Mouse (Mus musculus) olfactory bulb, adult 2 months (tissue): ENCODE results near the gene Aldh1a2. TPM values are rescaled to one million over a fixed set of nuclear protein-coding genes. Genes with fewer than 3 reads are reported as not detected.

Experiments
- H3K27ac ChIP-seq: fragments of 200-500 bp; 2 replicates; pipeline ENCODE4 v1.5.1; 2012; ENCODE audit warnings: low read depth, low read length; ENCODE audit not compliant: insufficient read depth
- H3K4me1 ChIP-seq: fragments of 200-500 bp; 2 replicates; pipeline ENCODE4 v1.6.1; 2012; ENCODE audit warnings: low read length; ENCODE audit not compliant: control insufficient read depth, insufficient read depth
- H3K4me3 ChIP-seq: fragments of 200-500 bp; 2 replicates; pipeline ENCODE4 v1.5.1; 2012; ENCODE audit warnings: mild to moderate bottlenecking, low read depth, low read length, moderate library complexity; ENCODE audit not compliant: insufficient read depth
- CTCF ChIP-seq: fragments of 200-500 bp; IDR thresholded peaks from 2 replicates; pipeline ENCODE4 v1.5.1; 2012; ENCODE audit warnings: low read depth, mild to moderate bottlenecking, low read length, moderate library complexity; ENCODE audit not compliant: insufficient read depth
- POLR2A ChIP-seq: fragments of 200-500 bp; IDR thresholded peaks from 2 replicates; pipeline ENCODE4 v1.6.1; 2012; ENCODE audit warnings: mild to moderate bottlenecking, low read depth, low read length, moderate library complexity; ENCODE audit not compliant: insufficient read depth
- WGBS: fragments of 180-500 bp; shearing (Covaris S2); methylation state at CpG from one replicate; pipeline ENCODE4 v1.1.7; 2018; 5-methylcytosine and 5-hydroxymethylcytosine counted together
- polyA plus RNA-seq: library from polyadenylated mRNA; stranded (reverse); fragments of >200 nt; gene quantifications from 2 replicates; pipeline ENCODE4 v1.2.4, GENCODE M21; 2012; ENCODE audit warnings: low replicate concordance; ENCODE audit not compliant: missing spikeins, insufficient read depth, insufficient read length

Aldh1a2 gene
- polyA plus RNA-seq, 1 experiment: not detected

DNA sequence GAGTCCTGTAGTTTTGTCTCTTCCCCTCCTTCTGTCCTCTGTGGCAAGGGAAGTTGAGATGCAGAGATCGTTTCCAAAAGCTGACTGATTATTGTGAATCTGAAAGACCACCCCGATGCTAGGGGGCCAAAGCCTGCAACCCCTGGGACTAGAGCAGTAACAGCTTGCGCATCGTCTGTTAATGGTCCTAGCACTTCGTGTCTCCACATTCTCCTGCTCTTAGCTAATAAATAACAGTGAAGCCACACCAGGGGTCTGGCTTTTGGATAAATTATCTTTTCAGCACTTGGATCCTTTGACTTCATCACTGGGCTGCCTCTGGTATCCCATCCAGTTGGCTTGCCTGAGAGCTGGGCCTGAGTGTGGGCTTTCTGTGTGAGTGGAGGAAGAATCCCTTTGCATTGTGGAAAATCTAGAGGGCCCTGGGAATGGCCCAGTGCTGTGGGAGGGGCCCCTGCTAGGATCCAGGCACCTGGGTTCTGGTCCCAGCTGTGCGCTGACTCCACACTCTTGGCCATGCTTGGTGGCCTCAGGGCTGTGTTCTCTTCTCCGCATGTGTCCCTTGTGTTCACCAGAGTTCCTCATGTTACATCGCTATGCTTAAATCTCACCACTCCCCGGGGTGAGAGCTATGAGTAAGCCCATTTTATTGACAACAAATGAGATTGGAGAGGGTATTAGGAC, 91.7 kb downstream of the Aldh1a2 start:
- WGBS: 83% methylated on average over 9 of the region's 9 CpGs
- no peak overlapping the region for H3K4me3 ChIP-seq
- H3K4me1 ChIP-seq: no peaks in the 10 kb centered on the region
- H3K27ac ChIP-seq: no peak overlapping the region
- TF ChIP-seq CTCF: no peak
- no peak for TF ChIP-seq POLR2A

DNA sequence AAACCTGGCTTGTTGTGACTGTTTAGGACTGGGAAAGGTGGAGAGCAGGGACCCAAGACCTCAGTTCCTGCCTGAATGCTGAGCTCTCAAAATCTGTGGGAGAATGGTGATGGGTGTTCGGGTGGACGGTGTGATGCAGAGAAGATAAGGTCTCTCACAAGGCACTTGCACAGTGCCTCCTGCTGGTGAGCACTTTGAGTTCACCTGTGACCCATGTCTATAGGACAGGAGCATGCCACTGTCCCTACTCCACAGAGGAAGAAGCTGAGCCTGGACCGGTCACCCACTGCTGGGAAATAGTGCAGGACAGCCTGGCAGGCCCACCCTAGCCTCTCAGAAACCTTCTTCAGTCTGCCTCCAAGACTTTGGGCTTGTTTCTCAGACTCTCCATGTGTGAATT, 100.4 kb downstream of the Aldh1a2 start:
- H3K4me3 ChIP-seq: no peak overlapping the region
- 90% methylated on average over 3 of the region's 3 CpGs for WGBS
- no peak for TF ChIP-seq CTCF
- no peak for TF ChIP-seq POLR2A
- no peak overlapping the region for H3K27ac ChIP-seq
- no peaks in the 10 kb centered on the region for H3K4me1 ChIP-seq

DNA sequence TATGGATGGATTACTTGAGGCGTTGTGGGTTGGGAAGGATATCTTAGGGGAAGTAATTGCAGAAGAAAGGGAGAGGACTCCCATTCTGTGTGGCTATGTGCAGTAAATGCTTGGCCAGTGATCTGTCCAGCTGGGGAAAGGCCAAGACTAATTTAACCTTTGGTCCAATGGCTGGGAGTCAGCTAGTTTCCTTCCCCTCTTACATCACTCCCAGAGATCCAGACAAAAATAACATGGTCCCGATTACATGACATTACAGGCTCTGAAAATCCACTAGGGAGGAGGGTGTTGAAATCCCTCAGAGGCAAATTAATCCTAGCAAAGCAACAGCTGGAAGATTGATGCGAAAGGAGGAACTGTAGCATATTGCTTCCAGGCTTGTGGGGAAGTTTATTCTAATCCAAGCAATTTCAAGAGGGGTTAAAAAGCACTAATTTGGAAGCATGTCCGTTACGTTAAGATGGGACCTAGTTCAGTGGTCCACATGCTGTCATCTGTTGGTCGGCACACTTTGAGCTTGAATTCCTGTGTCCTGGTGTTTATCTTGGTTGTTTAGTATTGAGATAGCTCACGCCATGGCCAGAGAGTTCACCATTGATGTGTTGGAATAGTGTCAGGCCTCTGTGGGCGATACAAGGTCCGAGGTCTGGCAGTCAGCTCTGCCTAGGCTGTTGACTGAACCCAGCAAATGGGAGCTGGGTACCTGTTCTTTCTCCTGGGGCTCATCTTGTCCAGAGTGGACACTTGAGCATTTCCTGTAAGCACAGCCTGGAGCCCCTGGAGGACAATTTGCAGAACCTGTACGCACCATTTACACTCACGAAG, 101.7 kb downstream of the Aldh1a2 start:
- WGBS: 84% methylated on average over 11 of the region's 11 CpGs
- Histone ChIP-seq H3K4me3 (no peak overlapping the region), H3K4me1 (no peaks in the 10 kb centered on the region), H3K27ac (no peak overlapping the region)
- TF ChIP-seq POLR2A (no peak), CTCF (no peak)

DNA sequence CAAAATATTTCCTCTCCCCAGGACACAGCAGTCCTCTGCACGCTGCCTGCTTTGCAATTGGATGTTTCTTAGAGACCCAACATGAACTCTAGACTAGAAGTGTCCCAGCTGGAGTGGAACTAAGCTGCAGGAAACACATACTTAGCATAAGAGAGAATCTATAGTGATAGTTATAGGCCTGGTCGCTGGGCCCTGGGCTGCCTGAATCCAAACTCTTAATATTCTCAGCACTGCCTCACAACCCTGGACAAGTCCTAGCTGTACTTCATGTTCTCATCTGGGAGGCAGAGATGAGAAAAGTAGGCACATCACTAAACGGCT, 102.3 kb downstream of the Aldh1a2 start:
- H3K27ac ChIP-seq: no peak overlapping the region
- H3K4me3 ChIP-seq: no peak overlapping the region
- H3K4me1 ChIP-seq: no peaks in the 10 kb centered on the region
- WGBS: 74% methylated on average over 3 of the region's 3 CpGs
- TF ChIP-seq POLR2A (no peak), CTCF (no peak)

DNA sequence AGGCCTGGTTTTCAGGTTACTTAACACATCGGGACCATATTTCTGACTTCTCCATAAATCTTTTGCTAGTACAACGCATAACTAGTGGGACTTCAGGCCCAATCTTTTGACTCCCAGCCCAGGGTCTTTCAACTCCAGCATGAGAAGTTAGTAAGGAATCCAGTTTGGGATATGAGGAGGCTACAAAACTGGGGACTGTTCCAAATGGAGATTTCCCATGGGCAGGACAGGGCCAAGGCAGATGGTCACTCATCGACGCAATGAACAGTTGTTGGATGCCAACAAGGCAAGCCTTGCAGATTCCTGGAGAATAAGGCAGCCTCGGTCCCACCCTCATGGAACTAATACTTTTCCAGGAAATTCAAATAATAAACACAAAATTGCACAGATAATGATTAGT, 104.2 kb downstream of the Aldh1a2 start:
- Histone ChIP-seq H3K27ac (no peak overlapping the region), H3K4me1 (no peaks in the 10 kb centered on the region), H3K4me3 (no peak overlapping the region)
- TF ChIP-seq POLR2A: no peak
- TF ChIP-seq CTCF: no peak
- WGBS: 96% methylated on average over 5 of the region's 5 CpGs

DNA sequence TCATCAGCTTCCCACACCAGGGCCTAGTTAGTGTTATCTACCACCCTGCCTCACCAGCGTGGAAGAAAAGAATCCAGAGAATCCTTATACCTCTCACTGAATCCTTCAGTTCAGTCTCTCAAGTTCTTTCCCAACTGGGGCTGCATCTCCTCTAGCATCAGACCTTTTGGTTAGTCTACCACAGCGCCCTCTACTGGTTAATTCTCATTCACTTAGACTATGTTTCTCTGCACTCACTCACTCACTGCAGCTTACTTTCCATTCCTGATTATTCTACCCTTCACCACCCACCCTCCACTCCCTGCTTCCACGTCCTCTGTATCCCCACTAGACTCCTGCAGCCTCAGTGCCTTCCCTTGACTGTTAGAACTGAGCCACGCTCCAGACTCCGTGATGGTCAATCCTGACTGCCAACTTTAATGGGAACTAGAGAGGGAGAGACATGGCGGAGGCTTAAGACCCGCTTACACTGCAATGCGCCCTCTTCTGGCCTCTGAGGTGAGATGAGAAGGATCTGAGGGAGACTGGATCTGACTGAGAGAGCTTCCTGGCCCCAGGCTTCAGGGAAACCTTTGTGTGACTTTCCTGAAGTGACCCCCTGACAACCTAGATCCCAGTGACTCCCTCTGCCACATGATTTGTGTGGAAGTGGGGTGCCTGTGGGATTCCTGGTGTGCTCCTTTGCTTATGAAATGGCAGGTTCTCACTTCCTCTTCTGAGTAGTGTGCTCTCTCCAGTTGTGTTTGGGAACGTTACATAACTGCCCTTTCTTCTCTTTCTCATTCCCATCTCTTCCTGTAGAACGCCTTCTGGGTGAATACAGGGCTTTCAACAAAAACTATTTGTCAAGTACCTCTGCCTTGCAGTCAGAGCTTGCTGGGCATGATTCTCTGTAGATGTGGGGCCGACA, 104.9 kb downstream of the Aldh1a2 start:
- TF ChIP-seq POLR2A (no peak), CTCF (no peak)
- Histone ChIP-seq H3K27ac (no peak overlapping the region), H3K4me1 (no peaks in the 10 kb centered on the region), H3K4me3 (no peak overlapping the region)
- WGBS: 59% methylated on average over 11 of the region's 11 CpGs

DNA sequence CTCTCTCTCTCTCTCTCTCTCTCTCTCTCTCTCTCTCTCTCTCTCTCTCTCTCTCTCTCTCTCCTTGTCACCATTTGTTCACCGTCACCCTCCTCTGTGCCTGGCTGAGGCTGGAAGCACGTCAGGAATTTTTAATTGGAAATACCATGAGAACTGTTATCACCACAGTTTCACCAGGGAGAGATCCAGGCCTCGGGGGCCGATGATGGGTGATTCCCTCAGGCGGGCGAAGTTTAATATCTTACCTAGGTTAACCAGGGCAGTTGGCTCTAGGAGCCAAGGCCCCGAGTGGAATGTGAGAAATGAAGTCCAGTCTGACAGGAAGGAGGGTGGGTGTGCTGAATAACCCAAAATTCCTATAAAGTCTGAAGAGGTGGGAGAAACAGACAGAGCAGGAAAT, 105.8 kb downstream of the Aldh1a2 start:
- Histone ChIP-seq H3K4me1 (no peaks in the 10 kb centered on the region), H3K27ac (no peak overlapping the region), H3K4me3 (no peak overlapping the region)
- WGBS: 79% methylated on average over 7 of the region's 7 CpGs
- TF ChIP-seq POLR2A (no peak), CTCF (no peak)

DNA sequence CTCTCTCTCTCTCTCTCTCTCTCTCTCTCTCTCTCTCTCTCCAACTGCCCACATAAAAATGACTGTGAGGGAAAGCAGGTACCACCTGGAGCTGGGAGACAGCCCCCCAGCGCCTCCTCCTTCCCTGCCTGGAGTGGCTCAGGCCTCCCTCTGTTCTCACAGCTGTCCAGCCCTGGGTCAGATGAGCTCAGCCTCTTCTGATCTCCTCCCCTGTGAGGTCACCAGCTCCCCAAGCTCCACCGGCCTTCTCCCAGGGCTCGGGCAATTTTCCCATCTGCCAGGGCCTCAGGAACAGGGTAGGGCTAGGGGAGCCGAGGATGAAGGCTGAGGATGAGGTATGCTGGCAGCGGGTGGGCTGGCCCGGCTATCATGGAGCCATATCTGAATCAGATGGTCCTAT, 106.3 kb downstream of the Aldh1a2 start:
- WGBS: 84% methylated on average over 6 of the region's 6 CpGs
- no peak for TF ChIP-seq POLR2A
- Histone ChIP-seq H3K4me1 (no peaks in the 10 kb centered on the region), H3K4me3 (no peak overlapping the region), H3K27ac (no peak overlapping the region)
